Mouse (Mus musculus) kidney, embryonic 14.5 days (tissue): ENCODE measurements around the gene Drd4. TPM values are rescaled to one million over a fixed set of nuclear protein-coding genes. Genes with fewer than 3 reads are reported as not detected.

Source experiments
- ATAC-seq: fragments of 200-750 bp; cut with Nextera tagmentation; 2 replicates; pipeline ENCODE4 v1.8.0; 2017; ENCODE audit warnings: moderate number of reproducible peaks, mild to moderate bottlenecking, moderate TSS enrichment, moderate library complexity; ENCODE audit not compliant: low FRiP score, low TSS enrichment
- H3K27ac ChIP-seq: fragments of 300-500 bp; sonication (generic); 2 replicates; pipeline ENCODE4 v1.5.1; 2014; ENCODE audit warnings: low read depth, mild to moderate bottlenecking, low read length, moderate library complexity, mixed read lengths
- H3K27me3 ChIP-seq: fragments of 300-500 bp; sonication (generic); 2 replicates; pipeline ENCODE4 v1.6.1; 2014; ENCODE audit warnings: mild to moderate bottlenecking, low read length; ENCODE audit not compliant: control insufficient read depth, insufficient read depth
- H3K36me3 ChIP-seq: fragments of 300-500 bp; sonication (generic); 2 replicates; pipeline ENCODE4 v1.6.1; 2014; ENCODE audit warnings: low read length, mixed read lengths; ENCODE audit not compliant: control insufficient read depth, insufficient read depth
- H3K4me1 ChIP-seq: fragments of 300-500 bp; sonication (generic); 2 replicates; pipeline ENCODE4 v1.6.1; 2014; ENCODE audit warnings: low read length, mixed read lengths; ENCODE audit not compliant: control insufficient read depth, insufficient read depth
- H3K4me2 ChIP-seq: fragments of 300-500 bp; sonication (generic); replicated peaks from 2 replicates; pipeline ENCODE4 v1.6.1; 2014; ENCODE audit warnings: low read depth, mild to moderate bottlenecking, low read length
- H3K4me3 ChIP-seq: fragments of 300-500 bp; sonication (generic); 2 replicates; pipeline ENCODE4 v1.5.1; 2014; ENCODE audit warnings: mild to moderate bottlenecking, low read length
- H3K9ac ChIP-seq: fragments of 300-500 bp; sonication (generic); 2 replicates; pipeline ENCODE4 v1.6.1; 2014; ENCODE audit warnings: low read depth, mild to moderate bottlenecking, low read length, moderate library complexity
- H3K9me3 ChIP-seq: fragments of 300-500 bp; sonication (generic); 2 replicates; pipeline ENCODE4 v1.6.1; 2016; ENCODE audit warnings: low read length; ENCODE audit not compliant: control insufficient read depth
- WGBS: fragments of 180-500 bp; shearing (Covaris S2); extraction: QIAGEN DNeasy Blood & Tissue Kit; methylation state at CpG from one replicate; pipeline ENCODE4 v1.1.7; 2014; 5-methylcytosine and 5-hydroxymethylcytosine counted together
- polyA plus RNA-seq: library from polyadenylated mRNA; unstranded; fragments of >200 nt; fragmentation: Nextera tagmentation; extraction: Ambion mirVana; gene quantifications from 2 replicates; pipeline ENCODE4 v1.2.1, GENCODE M21; 2014

Gene Drd4
- polyA plus RNA-seq, 1 experiment from 2014 or later, result 1.4 TPM

GRCm38 (mm10) chr7:141299175-141299574 is 7.4 kb downstream of the Drd4 start:
- H3K4me1 ChIP-seq, result no peaks in the 10 kb centered on the region
- H3K9ac ChIP-seq, result no peak overlapping the region
- peaks cover 56% of the 10 kb centered on the region for H3K36me3 ChIP-seq

GRCm38 (mm10) chr7:141301386-141301785 is 9.6 kb downstream of the Drd4 start:
- Histone ChIP-seq H3K36me3 (peaks cover 75% of the 10 kb centered on the region), H3K4me3 (no peak overlapping the region), H3K27ac (no peak overlapping the region), H3K27me3 (no peaks in the 10 kb centered on the region), H3K9me3 (no peaks in the 10 kb centered on the region), H3K4me1 (no peaks in the 10 kb centered on the region), H3K4me2 (no peak overlapping the region), H3K9ac (no peak overlapping the region)
- ATAC-seq, result no peak
- WGBS, result 97% methylated on average over 9 of the region's 9 CpGs

More at GRCm38 (mm10) chr7:141299175-141299574, 7.4 kb downstream of the Drd4 start:
- H3K4me2 ChIP-seq, result no peak overlapping the region
- no peak overlapping the region for H3K4me3 ChIP-seq
- no peak overlapping the region for H3K27ac ChIP-seq
- peaks cover 16% of the 10 kb centered on the region for H3K27me3 ChIP-seq
- 91% methylated on average over 8 of the region's 8 CpGs for WGBS
- no peak for ATAC-seq
- H3K9me3 ChIP-seq, result no peaks in the 10 kb centered on the region

- no peak for ATAC-seq
- 85% methylated on average over 1 of the region's 1 CpGs for WGBS
These were observed 11.0 kb downstream of the Drd4 start for GRCm38 (mm10) chr7:141302702-141303268.

GRCm38 (mm10) chr7:141304537-141304936 is 12.7 kb downstream of the Drd4 start:
- WGBS, result 92% methylated on average over 4 of the region's 4 CpGs
- Histone ChIP-seq H3K4me1 (no peaks in the 10 kb centered on the region), H3K4me3 (no peak overlapping the region), H3K27ac (no peak overlapping the region), H3K27me3 (no peaks in the 10 kb centered on the region), H3K36me3 (peaks cover 90% of the 10 kb centered on the region), H3K4me2 (no peak overlapping the region), H3K9me3 (no peaks in the 10 kb centered on the region), H3K9ac (no peak overlapping the region)
- ATAC-seq, result no peak

More at GRCm38 (mm10) chr7:141302702-141303268, 11.0 kb downstream of the Drd4 start:
- no peaks in the 10 kb centered on the region for H3K9me3 ChIP-seq
- H3K36me3 ChIP-seq, result peaks cover 83% of the 10 kb centered on the region
- no peak overlapping the region for H3K4me3 ChIP-seq
- no peaks in the 10 kb centered on the region for H3K4me1 ChIP-seq
- H3K4me2 ChIP-seq, result no peak overlapping the region
- H3K9ac ChIP-seq, result no peak overlapping the region
- H3K27ac ChIP-seq, result no peak overlapping the region
- no peaks in the 10 kb centered on the region for H3K27me3 ChIP-seq

GRCm38 (mm10) chr7:141314416-141314815 is 22.6 kb downstream of the Drd4 start:
- Histone ChIP-seq H3K4me3 (no peak overlapping the region), H3K9ac (no peak overlapping the region), H3K4me1 (no peaks in the 10 kb centered on the region), H3K27me3 (no peaks in the 10 kb centered on the region), H3K27ac (no peak overlapping the region), H3K36me3 (peaks cover 94% of the 10 kb centered on the region), H3K4me2 (no peak overlapping the region), H3K9me3 (no peaks in the 10 kb centered on the region)
- no peak for ATAC-seq
- WGBS, result 83% methylated on average over 2 of the region's 2 CpGs

GRCm38 (mm10) chr7:141315076-141315475 is 23.3 kb downstream of the Drd4 start:
- peaks cover 94% of the 10 kb centered on the region for H3K36me3 ChIP-seq
- WGBS, result 94% methylated on average over 8 of the region's 8 CpGs
- H3K4me1 ChIP-seq, result no peaks in the 10 kb centered on the region
- ATAC-seq, result no peak
- no peak overlapping the region for H3K4me3 ChIP-seq
- no peaks in the 10 kb centered on the region for H3K9me3 ChIP-seq
- H3K27ac ChIP-seq, result no peak overlapping the region
- H3K9ac ChIP-seq, result no peak overlapping the region
- no peaks in the 10 kb centered on the region for H3K27me3 ChIP-seq
- no peak overlapping the region for H3K4me2 ChIP-seq

GRCm38 (mm10) chr7:141315974-141316373 is 24.2 kb downstream of the Drd4 start:
- Histone ChIP-seq H3K9me3 (no peaks in the 10 kb centered on the region), H3K27ac (no peak overlapping the region), H3K27me3 (no peaks in the 10 kb centered on the region), H3K4me3 (no peak overlapping the region), H3K9ac (no peak overlapping the region), H3K36me3 (peaks cover 94% of the 10 kb centered on the region), H3K4me2 (no peak overlapping the region), H3K4me1 (no peaks in the 10 kb centered on the region)
- WGBS, result 71% methylated on average over 5 of the region's 5 CpGs
- no peak; the same call in 1 of the 2 replicates for ATAC-seq

- Histone ChIP-seq H3K9me3 (no peaks in the 10 kb centered on the region), H3K27ac (no peak overlapping the region), H3K36me3 (peaks cover 97% of the 10 kb centered on the region), H3K9ac (no peak overlapping the region), H3K4me2 (no peak overlapping the region), H3K4me3 (no peak overlapping the region), H3K27me3 (no peaks in the 10 kb centered on the region), H3K4me1 (no peaks in the 10 kb centered on the region)
- 88% methylated on average over 1 of the region's 1 CpGs for WGBS
- ATAC-seq, result no peak
These were observed 25.9 kb downstream of the Drd4 start for GRCm38 (mm10) chr7:141317619-141318132.

GRCm38 (mm10) chr7:141319446-141319845 is 27.6 kb downstream of the Drd4 start:
- H3K27ac ChIP-seq, result no peak overlapping the region
- no peaks in the 10 kb centered on the region for H3K27me3 ChIP-seq
- no peaks in the 10 kb centered on the region for H3K9me3 ChIP-seq
- H3K4me1 ChIP-seq, result no peaks in the 10 kb centered on the region
- H3K4me2 ChIP-seq, result no peak overlapping the region
- no peak for ATAC-seq
- peaks cover 96% of the 10 kb centered on the region for H3K36me3 ChIP-seq
- H3K4me3 ChIP-seq, result no peak overlapping the region
- 60% methylated on average over 2 of the region's 2 CpGs for WGBS
- H3K9ac ChIP-seq, result no peak overlapping the region
